Mouse (Mus musculus) lung, embryonic 14.5 days (tissue): ENCODE measurements around the gene Tmem265. TPM values are rescaled to one million over a fixed set of nuclear protein-coding genes. Genes with fewer than 3 reads are reported as not detected.
A peak's percentile ranks its signal among the peaks of the same experiment; 100 is the strongest.

Source experiments
- ATAC-seq: fragments of 200-750 bp; cut with Nextera tagmentation; 2 replicates; pipeline ENCODE4 v1.8.0; 2017; ENCODE audit warnings: mild to moderate bottlenecking, moderate TSS enrichment, moderate library complexity; ENCODE audit not compliant: insufficient read depth
- DNase-seq: peaks from one replicate; pipeline ENCODE4 v3.0.0-alpha.2; 2015
- H3K27ac ChIP-seq: fragments of 300-500 bp; sonication (generic); 2 replicates; pipeline ENCODE4 v1.5.1; 2014; ENCODE audit warnings: low read depth, mild to moderate bottlenecking, moderate library complexity
- H3K27me3 ChIP-seq: fragments of 300-500 bp; sonication (generic); 2 replicates; pipeline ENCODE4 v1.6.1; 2014; ENCODE audit warnings: low read length, control low read depth; ENCODE audit not compliant: insufficient read depth
- H3K36me3 ChIP-seq: fragments of 300-500 bp; sonication (generic); 2 replicates; pipeline ENCODE4 v1.6.1; 2014; ENCODE audit warnings: control low read depth; ENCODE audit not compliant: insufficient read depth
- H3K4me1 ChIP-seq: fragments of 300-500 bp; sonication (generic); 2 replicates; pipeline ENCODE4 v1.6.1; 2014; ENCODE audit warnings: antibody characterized with exemption, control low read depth; ENCODE audit not compliant: insufficient read depth
- H3K4me2 ChIP-seq: fragments of 300-500 bp; sonication (generic); 2 replicates; pipeline ENCODE4 v1.6.1; 2014; ENCODE audit warnings: mild to moderate bottlenecking
- H3K4me3 ChIP-seq: fragments of 300-500 bp; sonication (generic); 2 replicates; pipeline ENCODE4 v1.5.1; 2014; ENCODE audit warnings: low read depth, low read length
- H3K9ac ChIP-seq: fragments of 300-500 bp; sonication (generic); 2 replicates; pipeline ENCODE4 v1.6.1; 2014
- H3K9me3 ChIP-seq: fragments of 300-500 bp; sonication (generic); 2 replicates; pipeline ENCODE4 v1.6.1; 2016; ENCODE audit warnings: low read depth, low read length, control low read depth
- CTCF ChIP-seq: IDR thresholded peaks from 2 replicates; pipeline ENCODE4 v1.5.1; 2016; ENCODE audit warnings: antibody characterized with exemption, low read depth
- WGBS: fragments of 180-500 bp; shearing (Covaris S2); extraction: QIAGEN DNeasy Blood & Tissue Kit; methylation state at CpG from one replicate; pipeline ENCODE4 v1.1.7; 2014; 5-methylcytosine and 5-hydroxymethylcytosine counted together
- polyA plus RNA-seq: library from polyadenylated mRNA; unstranded; fragments of >200 nt; fragmentation: Nextera tagmentation; extraction: Ambion mirVana; gene quantifications from 2 replicates; pipeline ENCODE4 v1.2.1, GENCODE M21; 2014

Gene Tmem265
- polyA plus RNA-seq, 1 experiment from 2014 or later = 6.3 TPM

DNA sequence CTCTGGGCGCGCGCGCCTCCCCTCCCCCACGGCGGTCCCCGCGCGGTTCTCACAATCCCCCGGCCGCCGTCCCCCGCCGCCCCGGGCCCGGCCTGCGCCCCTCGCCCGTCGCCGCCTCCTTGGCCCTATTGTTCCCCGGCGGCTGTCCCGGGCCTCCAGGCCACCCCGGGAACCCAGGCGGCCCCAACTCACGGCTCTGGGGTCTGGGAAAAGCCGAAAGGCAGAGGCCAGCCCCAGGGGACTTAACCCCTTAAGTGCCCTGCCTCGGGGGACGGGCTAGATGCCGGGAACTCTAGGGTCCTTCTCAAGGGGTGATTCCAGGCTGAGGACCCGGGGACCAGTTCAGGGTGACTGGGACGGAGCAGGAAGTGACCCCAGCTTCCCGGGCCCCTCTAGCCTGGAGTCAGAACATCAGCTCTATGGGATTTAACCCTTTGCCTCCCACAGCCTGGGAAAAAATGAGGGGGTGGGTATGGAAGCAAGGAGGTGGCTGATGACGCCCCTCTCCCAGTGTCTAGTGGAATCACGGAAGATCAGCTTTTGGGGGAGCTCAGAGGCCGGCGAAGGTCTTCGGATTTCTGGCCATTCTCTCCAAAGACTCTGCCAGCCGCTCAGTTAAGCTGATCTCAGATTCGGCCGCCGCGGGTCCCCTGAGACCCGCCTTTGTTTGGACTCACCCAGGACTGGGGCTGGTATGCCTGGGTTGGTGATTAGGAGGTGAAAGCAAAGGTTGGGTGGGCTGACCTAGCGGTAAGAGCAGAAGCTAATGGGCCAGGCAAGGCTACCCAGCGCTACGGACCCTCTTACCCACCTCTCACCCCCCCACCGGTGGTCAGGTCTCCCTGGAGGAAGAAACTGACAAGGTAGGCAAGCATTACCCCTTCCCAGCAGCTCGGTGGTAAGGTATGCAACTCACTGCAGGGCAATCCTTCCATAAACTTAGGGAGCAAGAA, 54.0 kb downstream of the Tmem265 start, which contains the start of gene Zfp629:
Gene Zfp629 (minus strand): TSS at position 907 of the 953 bp plus-strand sequence.
- Histone ChIP-seq H3K27me3 (no peaks in the 10 kb centered on the region), H3K9ac (peak within 1 kb of the TSS; percentile 83), H3K4me1 (0 out of 2 replicates have a peak, but pooled peaks cover 3% of the 10 kb centered on the region), H3K4me2 (peak within 1 kb of the TSS; percentile 76), H3K9me3 (no peaks in the 10 kb centered on the region), H3K36me3 (peaks cover 27% of the 10 kb centered on the region), H3K4me3 (peak within 1 kb of the TSS; percentile 85), H3K27ac (peak within 1 kb of the TSS; percentile 71)
- ATAC-seq = peak; percentile 94
- 0% methylated on average over 33 of the region's 50 CpGs for WGBS
- peak; percentile 94 for DNase-seq
- TF ChIP-seq CTCF = no peak

DNA sequence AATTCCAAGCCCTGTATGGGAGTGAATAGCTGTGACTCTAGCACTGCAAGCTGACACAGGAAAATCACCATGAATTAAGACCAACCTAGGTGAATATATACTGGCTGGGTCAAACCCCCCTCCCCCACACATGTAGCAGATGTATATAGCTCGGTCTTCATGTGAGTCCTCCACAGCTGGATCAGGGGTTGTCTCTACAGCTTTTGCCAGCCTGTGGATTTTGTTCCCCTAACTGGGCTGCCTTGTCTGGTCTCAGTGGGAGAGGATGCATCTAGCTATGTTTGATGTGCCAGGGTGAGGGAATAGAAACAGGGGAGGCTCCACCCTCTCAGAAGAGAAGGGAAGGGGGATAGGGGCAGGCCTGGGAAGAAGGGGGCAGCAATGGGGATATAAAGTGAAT, 55.1 kb downstream of the Tmem265 start:
- no peaks in the 10 kb centered on the region for H3K27me3 ChIP-seq
- H3K36me3 ChIP-seq = peaks cover 15% of the 10 kb centered on the region
- no peak overlapping the region for H3K27ac ChIP-seq
- ATAC-seq (no peak), DNase-seq (no peak)
- H3K4me3 ChIP-seq = peak overlapping the region; percentile 85; the same call in 1 of the 2 replicates
- H3K4me1 ChIP-seq = 0 out of 2 replicates have a peak, but pooled peaks cover 3% of the 10 kb centered on the region
- no peaks in the 10 kb centered on the region for H3K9me3 ChIP-seq
- 60% methylated on average over 1 of the region's 1 CpGs for WGBS
- peak overlapping the region; percentile 76 for H3K4me2 ChIP-seq
- no peak for TF ChIP-seq CTCF
- H3K9ac ChIP-seq = no peak overlapping the region

Other genes starting within 250 kb of the Tmem265 start
- gene Zfp768, start 215.8 kb upstream of the Tmem265 start, polyA plus RNA-seq = 4.7 and 6.5 TPM in 2 replicates
- 6.7 and 8.5 TPM in 2 replicates for gene Zfp747, start 185.3 kb upstream of the Tmem265 start, polyA plus RNA-seq
- 5.6 and 6.8 TPM in 2 replicates for gene 9130019O22Rik, start 174.2 kb upstream of the Tmem265 start, polyA plus RNA-seq
- 4.9 and 7.1 TPM in 2 replicates for gene E430018J23Rik, start 167.8 kb upstream of the Tmem265 start, polyA plus RNA-seq
- gene Zfp764, start 154.6 kb upstream of the Tmem265 start, polyA plus RNA-seq = 9.3 and 10.4 TPM in 2 replicates
- gene Zfp688, start 139.3 kb upstream of the Tmem265 start, polyA plus RNA-seq = 21.6 and 22.6 TPM in 2 replicates
- 9.6 and 9.8 TPM in 2 replicates for gene Zfp689, start 112.2 kb upstream of the Tmem265 start, polyA plus RNA-seq
- gene Prr14, start 101.8 kb upstream of the Tmem265 start, polyA plus RNA-seq = 44.3 TPM in 2 replicates
- 12.8 and 16.1 TPM in 2 replicates for gene Fbrs, start 82.2 kb upstream of the Tmem265 start, polyA plus RNA-seq
- 61.6 and 71.3 TPM in 2 replicates for gene Srcap, start 49.4 kb upstream of the Tmem265 start, polyA plus RNA-seq
- gene Gm42715, start 41.8 kb upstream of the Tmem265 start, polyA plus RNA-seq = 19.6 and 20.5 TPM in 2 replicates
- 31.3 and 39.3 TPM in 2 replicates for gene Phkg2, start 11.9 kb downstream of the Tmem265 start, polyA plus RNA-seq
- 8.6 and 9.1 TPM in 2 replicates for gene Ccdc189, start 27.2 kb downstream of the Tmem265 start, polyA plus RNA-seq
- gene Rnf40, start 27.4 kb downstream of the Tmem265 start, polyA plus RNA-seq = 46.7 and 47.6 TPM in 2 replicates
- gene Zfp629, start 54.4 kb downstream of the Tmem265 start, polyA plus RNA-seq = 14.2 and 16.9 TPM in 2 replicates
- 58.8 and 65.1 TPM in 2 replicates for gene Bcl7c, start 147.5 kb downstream of the Tmem265 start, polyA plus RNA-seq
- gene Ctf1, start 151.3 kb downstream of the Tmem265 start, polyA plus RNA-seq = 11.7 and 15.6 TPM in 2 replicates
- 0.38 TPM in 1 of 2 replicates, not detected in the other for gene Ctf2, start 170.8 kb downstream of the Tmem265 start, polyA plus RNA-seq
- 5.3 and 5.6 TPM in 2 replicates for gene Fbxl19, start 183.2 kb downstream of the Tmem265 start, polyA plus RNA-seq
- 19.2 and 21.8 TPM in 2 replicates for gene Orai3, start 208.4 kb downstream of the Tmem265 start, polyA plus RNA-seq
- 27.2 and 30.1 TPM in 2 replicates for gene Setd1a, start 215.3 kb downstream of the Tmem265 start, polyA plus RNA-seq
- 0.43 TPM in 1 of 2 replicates, not detected in the other for gene Gm49388, start 224.2 kb downstream of the Tmem265 start, polyA plus RNA-seq
- gene Hsd3b7, start 239.2 kb downstream of the Tmem265 start, polyA plus RNA-seq = 13.6 and 18.3 TPM in 2 replicates